Mouse (Mus musculus) cerebellum, adult 2 months (tissue): ENCODE measurements around the gene Lurap1. TPM values are rescaled to one million over a fixed set of nuclear protein-coding genes. Genes with fewer than 3 reads are reported as not detected.

ENCODE experiments used
- DNase-seq, 2 experiments: peaks; one replicate each; pipeline ENCODE4 v3.0.0; 2021
- H3K27ac ChIP-seq: fragments of 200-500 bp; 2 replicates; pipeline ENCODE4 v1.5.1; 2012; ENCODE audit warnings: low read length, control low read depth, inconsistent platforms; ENCODE audit not compliant: insufficient read depth
- H3K27me3 ChIP-seq: fragments of 200-500 bp; 2 replicates; pipeline ENCODE4 v1.6.1; 2012; ENCODE audit warnings: inconsistent platforms, mild to moderate bottlenecking, low read length, moderate library complexity; ENCODE audit not compliant: control insufficient read depth, insufficient read depth
- H3K4me1 ChIP-seq: fragments of 200-500 bp; 2 replicates; pipeline ENCODE4 v1.6.1; 2011; ENCODE audit warnings: low read length; ENCODE audit not compliant: control insufficient read depth, insufficient read depth
- H3K4me3 ChIP-seq: fragments of 200-500 bp; replicated peaks from 2 replicates; pipeline ENCODE3; 2011; ENCODE audit warnings: mild to moderate bottlenecking, low read depth, low read length, control low read depth; ENCODE audit not compliant: insufficient read depth
- CTCF ChIP-seq: fragments of 200-500 bp; IDR thresholded peaks from 2 replicates; pipeline ENCODE4 v1.5.1; 2011; ENCODE audit warnings: low read depth, mild to moderate bottlenecking, control low read depth, low read length, moderate library complexity, borderline replicate concordance; ENCODE audit not compliant: insufficient read depth
- POLR2A ChIP-seq: fragments of 200-500 bp; IDR thresholded peaks from 2 replicates; pipeline ENCODE4 v1.6.1; 2011; ENCODE audit warnings: low read length, control low read depth, borderline replicate concordance; ENCODE audit not compliant: insufficient read depth
- WGBS: fragments of 180-500 bp; shearing (Covaris S2); methylation state at CpG from one replicate; pipeline ENCODE4 v1.1.7; 2018; 5-methylcytosine and 5-hydroxymethylcytosine counted together
- polyA plus RNA-seq: library from polyadenylated mRNA; depleted of rRNA; stranded (reverse); fragments of >200 nt; gene quantifications from 2 replicates; pipeline ENCODE4 v1.2.3, GENCODE M21; 2012

The Lurap1 gene
- polyA plus RNA-seq, 1 experiment = 42.5 TPM

- TF ChIP-seq POLR2A = no peak
- no peak for TF ChIP-seq CTCF
- Histone ChIP-seq H3K4me3 (no peak overlapping the region), H3K27ac (no peak overlapping the region), H3K4me1 (peaks cover 18% of the 10 kb centered on the region), H3K27me3 (no peaks in the 10 kb centered on the region)
- no peak for DNase-seq
- WGBS = 93% methylated on average over 15 of the region's 15 CpGs
Observed at GRCm38 (mm10) chr4:116152702-116153101, 1.6 kb upstream of the Lurap1 start.

GRCm38 (mm10) chr4:116150862-116151221 is 296 bp downstream of the Lurap1 start:
- TF ChIP-seq POLR2A = no peak
- TF ChIP-seq CTCF = no peak
- Histone ChIP-seq H3K27me3 (no peaks in the 10 kb centered on the region), H3K4me1 (peaks cover 18% of the 10 kb centered on the region), H3K4me3 (peak overlapping the region; percentile 97), H3K27ac (0 out of 2 replicates have a peak overlapping the region, but pooled peaks have one; percentile 85)
- no peak for DNase-seq
- WGBS = 21% methylated on average over 4 of the region's 4 CpGs

GRCm38 (mm10) chr4:116150156-116150861 is 829 bp downstream of the Lurap1 start:
- WGBS = under 1% methylated on average over 65 of the region's 73 CpGs
- peak; percentile 72 to 76 for DNase-seq

GRCm38 (mm10) chr4:116149812-116150155 is 1.4 kb downstream of the Lurap1 start:
- Histone ChIP-seq H3K27me3 (no peaks in the 10 kb centered on the region), H3K4me3 (peak overlapping the region; percentile 92), H3K4me1 (peaks cover 18% of the 10 kb centered on the region), H3K27ac (peak overlapping the region; percentile 97)
- DNase-seq = no peak
- no peak for TF ChIP-seq CTCF
- TF ChIP-seq POLR2A = no peak
- WGBS = 17% methylated on average over 6 of the region's 6 CpGs

More at GRCm38 (mm10) chr4:116150156-116150861, 829 bp downstream of the Lurap1 start:
- Histone ChIP-seq H3K4me3 (peak overlapping the region; percentile 97), H3K4me1 (peaks cover 18% of the 10 kb centered on the region), H3K27me3 (no peaks in the 10 kb centered on the region), H3K27ac (peak overlapping the region; percentile 97)
- TF ChIP-seq CTCF (no peak), POLR2A (peak; percentile 86)

- TF ChIP-seq POLR2A (peak; percentile 57), CTCF (no peak)
- no peaks in the 10 kb centered on the region for H3K27me3 ChIP-seq
- WGBS = under 1% methylated on average over 47 of the region's 47 CpGs
- H3K4me3 ChIP-seq = peak overlapping the region; percentile 91
- peaks cover 13% of the 10 kb centered on the region for H3K4me1 ChIP-seq
- H3K27ac ChIP-seq = peak overlapping the region; percentile 100
- DNase-seq = peak; percentile 87 to 88
Observed at GRCm38 (mm10) chr4:116143891-116144717, 7.0 kb downstream of the Lurap1 start.

- peak overlapping the region; percentile 100 for H3K27ac ChIP-seq
- 2% methylated on average over 7 of the region's 7 CpGs for WGBS
- TF ChIP-seq POLR2A = peak; percentile 62; the same call in 1 of the 2 replicates
- no peak for TF ChIP-seq CTCF
- peak overlapping the region; percentile 91 for H3K4me3 ChIP-seq
- H3K4me1 ChIP-seq = peaks cover 13% of the 10 kb centered on the region
- H3K27me3 ChIP-seq = no peaks in the 10 kb centered on the region
- peak; percentile 95 to 99 for DNase-seq
Observed at GRCm38 (mm10) chr4:116143317-116143811, 7.8 kb downstream of the Lurap1 start.

- H3K27ac ChIP-seq = peak overlapping the region; percentile 92
- 36% methylated on average over 7 of the region's 7 CpGs for WGBS
- TF ChIP-seq CTCF (no peak), POLR2A (no peak)
Observed at GRCm38 (mm10) chr4:116142269-116142668, 8.9 kb downstream of the Lurap1 start.

GRCm38 (mm10) chr4:116141736-116142135 is 9.4 kb downstream of the Lurap1 start:
- TF ChIP-seq CTCF = no peak
- no peak for TF ChIP-seq POLR2A
- Histone ChIP-seq H3K27me3 (no peaks in the 10 kb centered on the region), H3K4me3 (peak overlapping the region; percentile 91), H3K27ac (peak overlapping the region; percentile 92), H3K4me1 (peaks cover 19% of the 10 kb centered on the region)
- WGBS = 53% methylated on average over 1 of the region's 1 CpGs
- DNase-seq = peak in 1 of 2 experiments; percentile 35

More at GRCm38 (mm10) chr4:116142269-116142668, 8.9 kb downstream of the Lurap1 start:
- Histone ChIP-seq H3K27me3 (no peaks in the 10 kb centered on the region), H3K4me3 (peak overlapping the region; percentile 91), H3K4me1 (peaks cover 18% of the 10 kb centered on the region)
- DNase-seq = no peak
